9 mouse cellular contexts compared by ENCODE assay signal in genomic region chr16:30821911-30822578, GRCm38 (mm10).
DNase-seq lines count a peak whose midpoint lies in the region; ATAC-seq and TF ChIP-seq lines count a peak whose summit lies in the region.
"Had no signal": no experiment of that assay in that cellular context is flagged by ENCODE, and none has a peak within 500 bp of the region (broad histone marks: within the 10 kb centered on the region; RNA-seq: fewer than 3 reads in every experiment).

No protein-coding gene starts in this region.

- 65% methylated on average over 13 of the region's 13 CpGs for WGBS in heart, embryonic 14.5 days
- 25% methylated on average over 13 of the region's 13 CpGs for WGBS in stomach, postnatal 0 days

- H3K4me3 ChIP-seq in heart, embryonic 14.5 days (ENCODE audit: control insufficient read depth in 1 of 2, insufficient read depth in 1 of 2, low read depth in 1 of 2, low read length in 2 of 2) = no peak overlapping the region
- no peak overlapping the region for H3K4me3 ChIP-seq in stomach, postnatal 0 days (ENCODE audit: low read depth, low read length)
- H3K4me3 ChIP-seq: erythroblast, embryonic 14.5 days had no signal

- peak overlapping the region; percentile 75 to 85 for H3K27ac ChIP-seq in heart, embryonic 14.5 days (replicated peaks in 1 of 2; ENCODE audit: control insufficient read depth in 1 of 2, insufficient read depth in 1 of 2, low read depth in 2 of 2, low read length in 2 of 2)
- H3K27ac ChIP-seq in stomach, postnatal 0 days (replicated peaks) = peak overlapping the region; percentile 84

- TF ChIP-seq EP300 in stomach, postnatal 0 days (optimal IDR thresholded peaks at IDR 0.05) = no peak

- H3K4me1 ChIP-seq in heart, embryonic 14.5 days (ENCODE audit: control insufficient read depth in 2 of 2, insufficient read depth in 2 of 2, low read length in 2 of 2) = peaks cover 24 to 28% of the 10 kb centered on the region in 2 experiments
- peaks cover 16% of the 10 kb centered on the region for H3K4me1 ChIP-seq in stomach, postnatal 0 days (replicated peaks; ENCODE audit: control insufficient read depth, insufficient read depth)

- ATAC-seq in heart, embryonic 14.5 days (ENCODE audit: insufficient number of reproducible peaks, insufficient read depth, low FRiP score, low read depth) = no peak
- peak; percentile 72 for ATAC-seq in stomach, postnatal 0 days (ENCODE audit: low FRiP score, low TSS enrichment)
- no peak for ATAC-seq in granulocyte monocyte progenitor cell, adult 5-6 weeks (replicated peaks; ENCODE audit: poor library complexity, severe bottlenecking)

- peak overlapping the region; percentile 64; the same call in 1 of the 2 replicates for H3K4me2 ChIP-seq in heart, embryonic 14.5 days (ENCODE audit: low read length)
- H3K4me2 ChIP-seq in stomach, postnatal 0 days (replicated peaks; ENCODE audit: low read depth) = peak overlapping the region; percentile 39

- DNase-seq in heart, adult 11 months = peak; percentile 93
- no peak for DNase-seq in heart, postnatal 25 days (ENCODE audit: low spot score)
- DNase-seq in adipocyte (ENCODE audit: low spot score) = peak; percentile 58
- peak; percentile 61 for DNase-seq in kidney, postnatal 14 days
- DNase-seq in stomach, postnatal 0 days (ENCODE audit: low spot score) = peak; percentile 54
- DNase-seq in urinary bladder, postnatal 10 days (ENCODE audit: low spot score) = no peak

- no peak overlapping the region for H3K9ac ChIP-seq in heart, embryonic 14.5 days (ENCODE audit: low read length)
- H3K9ac ChIP-seq in stomach, postnatal 0 days (ENCODE audit: low read length) = no peak overlapping the region; the same call in 1 of the 2 replicates

- H3K27me3 ChIP-seq in heart, embryonic 14.5 days (ENCODE audit: control insufficient read depth, insufficient read depth, low read length) = no peaks in the 10 kb centered on the region
- no peaks in the 10 kb centered on the region for H3K27me3 ChIP-seq in stomach, postnatal 0 days (ENCODE audit: control insufficient read depth, insufficient read depth, low read length)

- H3K9me3 ChIP-seq in heart, embryonic 14.5 days (ENCODE audit: control insufficient read depth, low read length) = no peaks in the 10 kb centered on the region
- H3K9me3 ChIP-seq in stomach, postnatal 0 days (ENCODE audit: control insufficient read depth, low read length) = no peaks in the 10 kb centered on the region

- intact Hi-C loops in heart, postnatal 25 days (cut with DNase I) = loop anchor here (1.0 to 5.0 kb wide), 8 partner anchors 25 to 245 kb away; no protein-coding TSS in a partner anchor

- no peak for TF ChIP-seq CTCF in stomach, postnatal 0 days (IDR thresholded peaks at IDR 0.05; ENCODE audit: low read depth)

- H3K36me3 ChIP-seq in heart, embryonic 14.5 days (ENCODE audit: control insufficient read depth, insufficient read depth, low read length) = no peaks in the 10 kb centered on the region
- H3K36me3 ChIP-seq in stomach, postnatal 0 days (ENCODE audit: control insufficient read depth, insufficient read depth, low read length) = no peaks in the 10 kb centered on the region

Comparison
In these comparisons a context has a peak if more than half of its experiments do, and no peak if none do; other contexts are left out.
1. DNase-seq: peak in heart, adult 11 months (single experiment), adipocyte (single experiment), kidney, postnatal 14 days (single experiment) and stomach, postnatal 0 days (single experiment); none in heart, postnatal 25 days (single experiment) and urinary bladder, postnatal 10 days (single experiment).